Mouse (Mus musculus) kidney, postnatal 0 days (tissue): ENCODE measurements at regions not wholly inside any gene's neighbourhood (a gene's known extent, or its start where the extent isn't known, plus 50 kb on each side); places are given as distances from the start of the nearest gene placed in this dataset.

Experiments
- ATAC-seq: fragments of 200-750 bp; cut with Nextera tagmentation; replicated peaks from 2 replicates; pipeline ENCODE4 v1.8.0; 2017; ENCODE audit warnings: low read depth, moderate number of reproducible peaks, moderate TSS enrichment, moderate library complexity; ENCODE audit not compliant: low FRiP score
- DNase-seq: peaks from one replicate; pipeline ENCODE4 v3.0.0-alpha.2; 2016; ENCODE audit warnings: low spot score
- H3K27ac ChIP-seq: fragments of 300-500 bp; sonication (generic); 2 replicates; pipeline ENCODE4 v1.5.1; 2014; ENCODE audit warnings: mild to moderate bottlenecking
- H3K27me3 ChIP-seq: fragments of 300-500 bp; sonication (generic); 2 replicates; pipeline ENCODE4 v1.6.1; 2014; ENCODE audit warnings: low read length, mixed read lengths; ENCODE audit not compliant: insufficient read depth
- H3K36me3 ChIP-seq: fragments of 300-500 bp; sonication (generic); 2 replicates; pipeline ENCODE4 v1.6.1; 2014; ENCODE audit warnings: low read length, mixed read lengths; ENCODE audit not compliant: insufficient read depth
- H3K4me1 ChIP-seq: fragments of 300-500 bp; sonication (generic); replicated peaks from 2 replicates; pipeline ENCODE4 v1.6.1; 2014; ENCODE audit warnings: antibody characterized with exemption, low read length, mixed read lengths; ENCODE audit not compliant: insufficient read depth
- H3K4me2 ChIP-seq: fragments of 300-500 bp; sonication (generic); 2 replicates; pipeline ENCODE4 v1.6.1; 2014; ENCODE audit warnings: mild to moderate bottlenecking, low read length, moderate library complexity, mixed read lengths
- H3K4me3 ChIP-seq: fragments of 300-500 bp; sonication (generic); replicated peaks from 2 replicates; pipeline ENCODE4 v1.5.1; 2014; ENCODE audit warnings: low read depth, low read length
- H3K9ac ChIP-seq: fragments of 300-500 bp; sonication (generic); 2 replicates; pipeline ENCODE4 v1.6.1; 2014; ENCODE audit warnings: low read depth, low read length
- H3K9me3 ChIP-seq: fragments of 300-500 bp; sonication (generic); replicated peaks from 2 replicates; pipeline ENCODE4 v1.6.1; 2016; ENCODE audit warnings: low read length, inconsistent platforms, mixed read lengths
- CTCF ChIP-seq: IDR thresholded peaks from 2 replicates; pipeline ENCODE4 v1.5.1; 2016; ENCODE audit warnings: antibody characterized with exemption, low read depth, mild to moderate bottlenecking, moderate library complexity
- WGBS: fragments of 180-500 bp; shearing (Covaris S2); extraction: QIAGEN DNeasy Blood & Tissue Kit; methylation state at CpG from one replicate; pipeline ENCODE4 v1.1.7; 2014; 5-methylcytosine and 5-hydroxymethylcytosine counted together

DNA sequence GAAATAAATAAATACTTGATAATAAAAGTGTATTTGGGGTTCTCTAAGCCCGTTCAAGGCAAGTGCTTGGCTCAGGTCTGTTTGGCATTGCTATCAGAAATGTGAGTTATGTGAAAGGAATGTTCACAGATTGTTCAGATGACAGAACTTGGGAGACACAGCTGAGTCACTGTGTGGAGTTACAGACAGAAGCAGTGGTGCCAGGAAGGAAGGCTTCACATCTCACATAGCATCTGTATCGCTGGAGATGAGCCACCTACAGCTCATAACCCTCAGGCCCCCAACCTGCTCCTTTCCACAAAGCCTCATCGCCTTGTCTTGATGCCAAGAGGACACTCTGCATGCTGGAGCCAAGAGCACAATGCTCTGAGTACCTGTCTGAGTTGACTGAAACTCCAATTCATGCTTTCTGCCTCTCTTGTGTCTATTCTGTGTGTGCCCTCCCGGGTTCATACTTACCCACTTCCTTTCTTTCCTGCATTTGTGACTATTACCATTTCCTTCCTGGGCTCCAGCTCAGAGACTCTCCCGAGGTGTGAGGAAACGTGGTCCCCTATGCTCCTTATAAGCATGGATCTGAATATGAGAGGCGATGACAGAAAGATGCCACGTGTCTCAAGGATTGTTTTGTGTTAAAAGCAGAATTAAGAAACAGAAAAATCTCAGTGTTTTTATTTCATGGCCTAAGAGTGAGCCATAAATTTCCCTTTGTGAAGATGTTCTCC lies 79.6 kb downstream of the Cd24a start:
- H3K4me3 ChIP-seq, result no peak overlapping the region
- H3K9ac ChIP-seq, result no peak overlapping the region
- DNase-seq (no peak), ATAC-seq (no peak)
- no peaks in the 10 kb centered on the region for H3K9me3 ChIP-seq
- no peak overlapping the region for H3K4me2 ChIP-seq
- TF ChIP-seq CTCF, result no peak
- peaks cover 10% of the 10 kb centered on the region; the same call in 1 of the 2 replicates for H3K4me1 ChIP-seq
- no peak overlapping the region for H3K27ac ChIP-seq
- H3K36me3 ChIP-seq, result no peaks in the 10 kb centered on the region
- H3K27me3 ChIP-seq, result no peaks in the 10 kb centered on the region
- 76% methylated on average over 8 of the region's 8 CpGs for WGBS

DNA sequence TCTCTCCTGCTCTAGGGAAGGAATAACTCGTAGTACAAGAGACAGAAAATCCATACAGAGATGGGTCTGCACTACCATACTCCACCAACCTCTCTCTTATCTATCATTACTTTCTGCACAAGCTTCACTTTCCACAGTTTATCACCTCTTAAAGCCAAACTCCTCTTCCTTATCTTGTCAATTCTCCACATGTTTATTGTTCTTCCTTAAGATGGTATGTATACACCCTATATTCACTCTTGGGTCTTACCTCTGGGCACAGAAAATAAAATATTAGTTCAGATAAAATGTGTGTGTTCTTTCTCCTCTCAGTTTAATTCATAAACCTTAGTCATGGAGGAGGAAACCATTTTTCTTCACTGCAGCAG lies 80.1 kb downstream of the Cd24a start:
- Histone ChIP-seq H3K4me1 (peaks cover 10% of the 10 kb centered on the region; the same call in 1 of the 2 replicates), H3K27me3 (no peaks in the 10 kb centered on the region), H3K9ac (no peak overlapping the region), H3K36me3 (no peaks in the 10 kb centered on the region), H3K27ac (no peak overlapping the region), H3K4me3 (no peak overlapping the region), H3K9me3 (no peaks in the 10 kb centered on the region), H3K4me2 (no peak overlapping the region)
- TF ChIP-seq CTCF, result no peak
- 76% methylated on average over 1 of the region's 1 CpGs for WGBS
- ATAC-seq, result no peak
- no peak for DNase-seq

GRCm38 (mm10) chr10:43664844-43665243 lies 86.8 kb downstream of the Cd24a start:
- no peak overlapping the region for H3K4me3 ChIP-seq
- no peaks in the 10 kb centered on the region for H3K36me3 ChIP-seq
- ATAC-seq (no peak), DNase-seq (no peak)
- no peak overlapping the region for H3K9ac ChIP-seq
- WGBS, result 70% methylated on average over 4 of the region's 4 CpGs
- no peaks in the 10 kb centered on the region for H3K27me3 ChIP-seq
- H3K4me2 ChIP-seq, result no peak overlapping the region
- H3K27ac ChIP-seq, result no peak overlapping the region
- H3K9me3 ChIP-seq, result no peaks in the 10 kb centered on the region
- TF ChIP-seq CTCF, result no peak
- H3K4me1 ChIP-seq, result no peaks in the 10 kb centered on the region

DNA sequence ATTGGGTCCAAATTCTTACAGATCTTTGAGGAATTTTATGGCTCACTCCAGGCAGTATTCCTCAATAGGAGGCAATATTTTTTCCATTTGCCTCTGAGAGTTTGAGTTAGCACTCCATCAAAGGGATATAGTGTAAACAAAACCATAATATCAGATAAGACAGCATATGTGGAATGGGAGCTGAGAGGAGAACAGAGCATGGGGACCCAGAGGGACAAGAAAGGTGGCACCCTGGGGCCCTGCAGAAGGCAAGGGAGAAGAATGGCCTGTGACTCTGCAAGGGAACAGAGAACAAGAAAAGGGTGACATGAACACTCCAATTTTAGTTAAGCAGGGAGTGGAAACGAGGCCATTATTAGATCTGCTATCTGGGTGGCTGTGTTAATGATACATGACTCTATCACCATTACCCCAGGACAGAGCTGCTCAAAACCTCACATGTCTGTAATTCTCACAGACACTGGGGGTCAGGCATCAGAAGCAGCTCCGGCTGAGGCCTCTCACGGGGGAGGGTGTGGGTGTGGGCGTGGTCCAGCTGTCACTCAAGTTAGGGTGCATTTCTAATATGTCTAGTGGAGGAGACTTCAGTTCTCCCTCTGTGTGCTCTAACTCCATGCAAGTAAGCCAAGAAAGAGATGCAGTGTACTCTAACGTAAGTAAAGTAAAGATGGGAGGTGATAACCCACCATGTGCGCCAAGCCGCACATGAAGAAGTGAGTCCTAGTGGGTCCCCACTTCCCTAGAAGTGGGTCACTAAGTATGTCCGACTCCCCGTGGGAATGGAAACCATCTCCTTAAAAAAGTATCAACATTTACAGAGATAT lies 88.4 kb downstream of the Cd24a start:
- no peak overlapping the region for H3K9ac ChIP-seq
- H3K4me3 ChIP-seq, result no peak overlapping the region
- no peak overlapping the region for H3K27ac ChIP-seq
- 69% methylated on average over 9 of the region's 9 CpGs for WGBS
- H3K9me3 ChIP-seq, result no peaks in the 10 kb centered on the region
- no peaks in the 10 kb centered on the region for H3K27me3 ChIP-seq
- H3K4me1 ChIP-seq, result no peaks in the 10 kb centered on the region
- H3K4me2 ChIP-seq, result no peak overlapping the region
- DNase-seq (no peak), ATAC-seq (no peak)
- no peak for TF ChIP-seq CTCF
- no peaks in the 10 kb centered on the region for H3K36me3 ChIP-seq

- Histone ChIP-seq H3K4me3 (no peak overlapping the region), H3K27me3 (no peaks in the 10 kb centered on the region), H3K4me1 (no peaks in the 10 kb centered on the region), H3K4me2 (no peak overlapping the region), H3K36me3 (no peaks in the 10 kb centered on the region), H3K9ac (no peak overlapping the region), H3K27ac (no peak overlapping the region), H3K9me3 (no peaks in the 10 kb centered on the region)
- 69% methylated on average over 25 of the region's 25 CpGs for WGBS
- DNase-seq (no peak), ATAC-seq (no peak)
- no peak for TF ChIP-seq CTCF
Observed at GRCm38 (mm10) chr10:43667086-43667690, 89.1 kb downstream of the Cd24a start.

- no peaks in the 10 kb centered on the region for H3K4me1 ChIP-seq
- no peaks in the 10 kb centered on the region for H3K36me3 ChIP-seq
- H3K27ac ChIP-seq, result no peak overlapping the region
- DNase-seq (no peak), ATAC-seq (no peak)
- H3K4me3 ChIP-seq, result no peak overlapping the region
- TF ChIP-seq CTCF, result no peak
- no peak overlapping the region for H3K9ac ChIP-seq
- no peak overlapping the region for H3K4me2 ChIP-seq
- WGBS, result 59% methylated on average over 11 of the region's 11 CpGs
- H3K9me3 ChIP-seq, result no peaks in the 10 kb centered on the region
- no peaks in the 10 kb centered on the region for H3K27me3 ChIP-seq
Observed at GRCm38 (mm10) chr10:43667732-43668247, 89.7 kb downstream of the Cd24a start.
